Mouse (Mus musculus) ES-Bruce4 (cell line): ENCODE results near the gene Plcl1. TPM values are rescaled to one million over a fixed set of nuclear protein-coding genes. Genes with fewer than 3 reads are reported as not detected.

Experiments used
- H3K27ac ChIP-seq: 2 replicates; pipeline ENCODE4 v1.5.1; 2012; ENCODE audit warnings: low read length, inconsistent platforms; ENCODE audit not compliant: insufficient read depth
- H3K27me3 ChIP-seq: 2 replicates; pipeline ENCODE4 v1.6.1; 2012; ENCODE audit warnings: mild to moderate bottlenecking, low read length, inconsistent platforms; ENCODE audit not compliant: control insufficient read depth, poor library complexity, insufficient read depth, severe bottlenecking
- H3K36me3 ChIP-seq: 2 replicates; pipeline ENCODE4 v1.6.1; 2012; ENCODE audit warnings: inconsistent platforms, mild to moderate bottlenecking, low read length, moderate library complexity; ENCODE audit not compliant: control insufficient read depth, poor library complexity, insufficient read depth, severe bottlenecking
- H3K4me1 ChIP-seq: one replicate; pipeline ENCODE4 v1.8.1; 2011; ENCODE audit warnings: low read length; ENCODE audit not compliant: control insufficient read depth, insufficient read depth
- H3K4me3 ChIP-seq: 2 replicates; pipeline ENCODE4 v1.5.1; 2011; ENCODE audit warnings: low read depth, mild to moderate bottlenecking, low read length
- H3K9ac ChIP-seq: 2 replicates; pipeline ENCODE4 v1.6.1; 2012; ENCODE audit warnings: low read depth, mild to moderate bottlenecking, inconsistent platforms; ENCODE audit not compliant: poor library complexity, severe bottlenecking
- H3K9me3 ChIP-seq: replicated peaks from 2 replicates; pipeline ENCODE4 v1.6.1; 2012; ENCODE audit warnings: mild to moderate bottlenecking, low read length, inconsistent platforms; ENCODE audit not compliant: control insufficient read depth, poor library complexity, insufficient read depth, severe bottlenecking
- CTCF ChIP-seq: IDR thresholded peaks from one replicate; pipeline ENCODE4 v1.8.1; 2011; ENCODE audit warnings: low read depth, low read length
- EP300 ChIP-seq: IDR thresholded peaks from 2 replicates; pipeline ENCODE4 v1.6.1; 2011; ENCODE audit warnings: low read depth, low read length; ENCODE audit not compliant: insufficient read depth
- POLR2A ChIP-seq: IDR thresholded peaks from one replicate; pipeline ENCODE4 v1.8.1; 2011; ENCODE audit warnings: low read length; ENCODE audit not compliant: insufficient read depth
- polyA plus RNA-seq: library from polyadenylated mRNA; stranded (reverse); fragments of >200 nt; gene quantifications from 2 replicates; pipeline ENCODE4 v1.2.4, GENCODE M21; 2011; ENCODE audit warnings: low read depth; ENCODE audit not compliant: missing spikeins, insufficient read depth, insufficient read length

The Plcl1 gene
- polyA plus RNA-seq, 1 experiment = 0.52 TPM

- Histone ChIP-seq H3K27ac (no peak overlapping the region), H3K9me3 (no peaks in the 10 kb centered on the region), H3K36me3 (no peaks in the 10 kb centered on the region), H3K4me1 (no peaks in the 10 kb centered on the region), H3K9ac (no peak overlapping the region), H3K4me3 (no peak overlapping the region), H3K27me3 (no peaks in the 10 kb centered on the region)
- no peak for TF ChIP-seq EP300
- no peak for TF ChIP-seq POLR2A
- TF ChIP-seq CTCF = no peak
These were observed 111.5 kb downstream of the Plcl1 start for GRCm38 (mm10) chr1:55517182-55517581.

DNA sequence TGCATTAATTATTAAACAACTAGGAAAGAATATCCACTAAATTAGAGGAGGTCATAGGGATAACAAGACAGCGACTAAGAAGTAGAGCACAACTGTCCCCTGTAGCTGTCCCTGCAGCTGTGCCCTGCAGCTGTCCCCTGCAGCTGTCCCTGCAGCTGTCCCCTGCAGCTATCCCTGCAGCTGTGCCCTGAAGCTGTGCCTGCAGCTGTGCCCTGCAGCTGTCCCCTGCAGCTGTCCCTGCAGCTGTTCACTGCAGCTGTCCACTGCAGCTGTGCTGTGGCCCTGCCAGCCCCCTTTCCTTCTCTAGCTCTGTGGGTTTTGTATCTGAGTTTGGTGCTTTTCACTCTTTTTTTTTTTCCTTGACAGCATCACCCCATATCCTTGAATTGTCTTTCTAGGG lies 118.2 kb downstream of the Plcl1 start:
- Histone ChIP-seq H3K27ac (no peak overlapping the region), H3K27me3 (no peaks in the 10 kb centered on the region), H3K4me1 (no peaks in the 10 kb centered on the region), H3K9me3 (no peaks in the 10 kb centered on the region), H3K9ac (no peak overlapping the region), H3K4me3 (no peak overlapping the region), H3K36me3 (no peaks in the 10 kb centered on the region)
- TF ChIP-seq POLR2A (no peak), CTCF (no peak), EP300 (no peak)

DNA sequence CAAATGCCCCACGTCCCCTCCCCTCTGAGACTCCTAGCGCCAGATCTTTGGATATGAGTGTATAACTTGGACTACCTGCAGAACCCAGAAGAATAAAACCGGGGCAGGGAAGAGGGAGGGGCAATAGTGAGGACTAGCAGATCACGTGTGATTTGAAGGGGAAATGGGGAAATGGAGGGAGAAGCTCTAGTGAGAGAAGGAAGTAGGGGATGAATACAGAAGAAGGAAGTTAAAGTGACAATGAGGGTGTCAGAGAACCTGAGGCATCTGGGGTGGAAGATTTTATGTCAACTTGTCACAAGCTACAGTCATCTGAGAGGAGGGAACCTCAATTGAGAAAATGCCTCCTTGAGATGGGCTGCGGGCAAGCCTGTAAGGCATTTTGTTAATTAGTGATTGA lies 119.4 kb downstream of the Plcl1 start:
- no peaks in the 10 kb centered on the region for H3K4me1 ChIP-seq
- no peak overlapping the region for H3K4me3 ChIP-seq
- no peaks in the 10 kb centered on the region for H3K9me3 ChIP-seq
- no peaks in the 10 kb centered on the region for H3K36me3 ChIP-seq
- no peaks in the 10 kb centered on the region for H3K27me3 ChIP-seq
- H3K9ac ChIP-seq = no peak overlapping the region
- no peak overlapping the region for H3K27ac ChIP-seq
- TF ChIP-seq EP300 = no peak
- no peak for TF ChIP-seq POLR2A
- TF ChIP-seq CTCF = no peak

DNA sequence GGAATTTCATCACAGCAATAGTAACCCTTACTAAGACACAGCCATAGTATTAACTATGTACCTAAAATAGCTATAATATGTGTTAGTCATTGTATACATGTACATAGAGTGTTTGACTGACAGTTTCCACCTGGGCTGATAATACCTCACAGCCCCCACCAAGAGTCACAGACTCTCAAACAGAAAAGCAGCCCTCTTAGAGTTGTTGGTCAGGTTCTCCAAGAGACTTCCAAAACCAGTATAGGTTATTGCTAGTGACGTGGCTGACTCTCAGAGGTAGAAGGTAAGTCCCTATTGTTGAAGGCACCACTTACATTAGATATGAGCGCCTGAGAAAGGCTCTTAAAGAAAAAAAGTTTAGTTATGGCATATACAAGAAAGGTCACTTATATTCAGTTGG lies 120.0 kb downstream of the Plcl1 start:
- Histone ChIP-seq H3K4me1 (no peaks in the 10 kb centered on the region), H3K4me3 (no peak overlapping the region), H3K27ac (no peak overlapping the region), H3K9ac (no peak overlapping the region), H3K9me3 (no peaks in the 10 kb centered on the region), H3K36me3 (no peaks in the 10 kb centered on the region), H3K27me3 (no peaks in the 10 kb centered on the region)
- TF ChIP-seq CTCF = no peak
- TF ChIP-seq EP300 = no peak
- no peak for TF ChIP-seq POLR2A

DNA sequence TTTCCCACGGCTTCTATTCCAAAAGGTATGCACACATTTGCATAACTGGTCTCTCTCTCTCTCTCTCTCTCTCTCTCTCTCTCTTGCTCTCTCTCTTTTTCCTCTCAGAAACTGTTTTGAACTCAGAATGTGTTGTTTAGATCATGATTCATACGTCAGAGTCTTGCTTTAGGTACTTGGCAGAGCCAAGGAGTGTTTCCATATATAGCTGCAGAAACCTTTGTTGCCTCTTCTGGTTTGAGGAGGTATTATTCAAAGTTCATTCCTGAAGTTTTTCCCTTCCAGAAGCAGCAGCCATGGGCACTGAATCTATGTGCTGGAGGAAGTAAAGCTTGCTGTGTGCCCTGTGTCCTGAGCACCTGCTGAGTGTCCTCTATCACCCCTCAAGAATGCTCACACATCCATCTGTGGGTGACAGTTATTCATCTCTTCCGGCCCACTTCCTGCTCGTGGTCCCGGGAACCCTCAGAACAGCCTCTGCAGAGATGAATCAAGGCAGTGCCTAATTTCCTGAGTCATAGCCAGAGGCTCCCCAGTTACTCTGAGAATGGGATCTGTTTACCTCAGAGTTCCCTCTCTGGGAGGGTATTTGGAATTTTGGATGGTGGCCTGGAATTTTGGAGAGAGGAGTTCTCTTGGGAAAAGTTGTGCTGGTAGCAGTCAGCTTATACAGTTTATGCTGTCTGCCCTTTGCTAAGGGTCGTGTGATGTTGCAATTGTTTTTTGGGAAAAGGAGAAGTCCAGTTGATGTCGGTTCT lies 123.0 kb downstream of the Plcl1 start:
- H3K27me3 ChIP-seq = no peaks in the 10 kb centered on the region
- no peak overlapping the region for H3K4me3 ChIP-seq
- no peak overlapping the region for H3K27ac ChIP-seq
- TF ChIP-seq EP300 (no peak), POLR2A (no peak), CTCF (no peak)
- H3K9me3 ChIP-seq = no peaks in the 10 kb centered on the region
- no peaks in the 10 kb centered on the region for H3K36me3 ChIP-seq
- H3K4me1 ChIP-seq = no peaks in the 10 kb centered on the region
- H3K9ac ChIP-seq = no peak overlapping the region

GRCm38 (mm10) chr1:55533823-55534222 lies 128.1 kb downstream of the Plcl1 start:
- Histone ChIP-seq H3K4me1 (no peaks in the 10 kb centered on the region), H3K27ac (no peak overlapping the region), H3K36me3 (no peaks in the 10 kb centered on the region), H3K27me3 (no peaks in the 10 kb centered on the region), H3K9ac (no peak overlapping the region), H3K9me3 (no peaks in the 10 kb centered on the region), H3K4me3 (no peak overlapping the region)
- TF ChIP-seq EP300 = no peak
- TF ChIP-seq CTCF = no peak
- no peak for TF ChIP-seq POLR2A
